Mouse (Mus musculus) frontal cortex, adult 2 months (tissue): ENCODE results near the gene Tnnt2. TPM values are rescaled to one million over a fixed set of nuclear protein-coding genes. Genes with fewer than 3 reads are reported as not detected.

Source experiments
- DNase-seq, 2 experiments: peaks; one replicate each; pipeline ENCODE4 v3.0.0; 2022; ENCODE audit warnings: low spot score in 1 of 2; ENCODE audit errors: extremely low spot score in 1 of 2
- polyA plus RNA-seq: library from polyadenylated mRNA; depleted of rRNA; stranded (reverse); fragments of >200 nt; gene quantifications from 2 replicates; pipeline ENCODE4 v1.2.3, GENCODE M21; 2012

Gene Tnnt2
- polyA plus RNA-seq, 1 experiment, result 11.6 TPM

DNA sequence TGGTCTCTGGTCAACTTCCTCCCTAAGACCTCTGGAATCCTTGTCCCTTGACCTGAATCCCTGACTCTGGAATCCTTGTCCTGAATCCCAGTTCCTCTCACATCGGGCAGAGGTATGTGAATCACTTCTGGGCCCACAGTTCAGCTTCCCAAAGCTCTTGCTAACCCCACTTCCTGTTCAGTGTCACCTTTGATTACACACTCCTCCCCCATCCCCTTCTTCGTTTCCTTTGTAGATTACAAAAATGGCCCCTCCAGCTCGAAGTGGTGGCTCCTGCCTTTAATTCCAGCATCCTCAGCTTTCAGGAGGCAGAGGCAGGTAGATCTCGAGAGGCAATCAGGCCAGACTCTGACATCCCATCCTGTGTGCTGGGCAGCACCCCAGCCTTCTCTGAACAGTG, 18.6 kb upstream of the Tnnt2 start:
- DNase-seq, result no peak

DNA sequence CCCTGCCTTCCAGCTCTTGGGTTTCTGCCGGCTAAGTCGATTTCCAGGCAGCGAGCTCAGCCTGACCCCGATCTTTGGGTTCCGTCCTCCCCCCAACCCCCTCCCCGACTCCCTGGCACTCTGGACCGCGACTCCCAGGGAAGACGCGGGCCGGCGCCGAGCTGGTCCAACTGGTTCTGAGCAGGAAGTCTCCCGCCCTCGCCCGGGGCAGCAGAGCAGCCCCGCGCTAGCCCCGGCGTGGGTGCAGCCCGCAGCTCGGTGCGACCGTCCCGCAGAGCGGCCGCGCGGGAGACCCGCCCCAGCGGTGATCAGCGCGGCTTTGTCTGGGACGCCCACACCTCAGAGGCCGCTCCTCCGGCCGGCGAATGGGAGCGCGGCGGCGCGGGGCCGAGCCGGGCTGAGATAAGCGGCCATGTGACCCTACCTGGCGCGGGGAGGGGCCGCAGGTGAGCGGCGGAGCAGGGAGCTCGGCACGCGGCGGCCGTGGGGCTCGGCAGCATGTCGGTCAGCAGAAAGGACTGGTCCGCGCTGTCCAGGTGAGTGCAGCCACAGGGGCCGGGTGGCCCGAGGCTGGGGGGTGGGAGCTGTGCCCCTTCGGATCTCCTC, 17.6 kb upstream of the Tnnt2 start, which contains the start of gene Lad1:
Gene Lad1, plus strand, starts transcription at position 118 of the 606 bp plus-strand sequence.
- no peak for DNase-seq

GRCm38 (mm10) chr1:135820071-135820470, 16.1 kb upstream of the Tnnt2 start:
- DNase-seq, result no peak

- no peak for DNase-seq
Measured at GRCm38 (mm10) chr1:135820736-135821364, 15.3 kb upstream of the Tnnt2 start.

DNA sequence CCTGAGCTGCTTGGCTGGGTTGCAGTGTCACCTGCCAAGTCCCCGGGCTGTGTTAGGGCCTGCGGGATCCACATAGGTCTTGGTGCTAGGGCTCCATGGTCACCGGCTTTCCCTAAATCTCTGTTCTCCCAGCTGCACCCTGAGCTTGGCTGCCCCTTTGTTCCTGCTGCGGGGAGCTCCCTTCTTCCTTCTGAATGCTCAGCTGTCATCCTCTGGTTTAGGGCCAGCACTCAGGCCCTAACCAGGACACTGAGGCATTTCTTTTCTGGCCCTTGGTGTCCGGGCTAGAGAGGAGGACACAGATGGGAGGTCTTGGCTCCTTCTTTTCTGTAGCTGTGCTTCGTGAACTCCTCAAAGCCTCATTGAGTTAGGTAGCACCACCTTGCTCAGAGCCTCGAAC, 14.4 kb upstream of the Tnnt2 start:
- DNase-seq, result no peak

- DNase-seq, result peak in 1 of 2 experiments; percentile 69
Measured at GRCm38 (mm10) chr1:135828918-135829317, 7.2 kb upstream of the Tnnt2 start.

- DNase-seq, result no peak
Measured at GRCm38 (mm10) chr1:135834206-135834859, 1.8 kb upstream of the Tnnt2 start.

DNA sequence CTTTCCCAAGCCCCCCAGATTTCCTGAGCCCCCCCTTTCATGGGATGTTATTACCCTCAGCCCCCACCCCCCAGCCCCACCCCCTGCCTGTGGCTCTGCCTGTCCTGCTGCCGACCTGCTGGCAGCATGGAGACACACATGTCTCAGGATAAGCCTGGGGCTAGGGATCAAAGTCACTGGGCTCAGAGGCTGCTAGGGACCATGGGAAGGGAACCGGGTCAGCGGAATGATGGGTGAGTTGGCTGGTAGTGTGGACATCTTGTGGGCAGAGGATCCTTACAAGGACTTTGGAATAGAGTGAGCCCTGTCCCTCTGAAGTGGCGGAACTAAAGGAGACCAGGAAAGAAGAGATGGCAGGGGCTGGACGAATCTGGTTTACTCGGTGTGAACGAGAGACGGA, 1.2 kb upstream of the Tnnt2 start:
- DNase-seq, result no peak

- no peak for DNase-seq
Measured at GRCm38 (mm10) chr1:135838626-135839025, 2.5 kb downstream of the Tnnt2 start.

DNA sequence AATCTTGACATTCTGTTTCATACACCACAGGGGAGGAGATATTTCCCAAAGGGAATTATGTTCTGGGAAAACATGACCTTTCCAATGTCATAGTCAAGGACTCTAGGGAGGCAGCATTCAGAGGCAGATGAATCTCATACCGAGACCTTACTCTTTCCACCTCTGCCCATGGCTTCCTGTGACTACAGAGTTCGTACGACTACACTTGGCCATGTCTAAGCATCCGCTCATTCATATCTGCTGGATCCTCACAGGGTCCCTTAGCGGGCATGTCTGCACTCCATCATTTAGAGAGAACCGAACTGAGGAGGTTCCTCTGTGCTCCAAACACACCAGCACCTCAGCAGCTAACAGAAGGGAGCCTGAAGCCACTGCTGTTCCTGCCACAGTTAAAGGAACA, 2.9 kb downstream of the Tnnt2 start:
- no peak for DNase-seq

- DNase-seq, result peak in 1 of 2 experiments; percentile 40
Measured at GRCm38 (mm10) chr1:135840675-135841395, 4.7 kb downstream of the Tnnt2 start.

- DNase-seq, result no peak
Measured at GRCm38 (mm10) chr1:135843519-135844262, 7.5 kb downstream of the Tnnt2 start.

DNA sequence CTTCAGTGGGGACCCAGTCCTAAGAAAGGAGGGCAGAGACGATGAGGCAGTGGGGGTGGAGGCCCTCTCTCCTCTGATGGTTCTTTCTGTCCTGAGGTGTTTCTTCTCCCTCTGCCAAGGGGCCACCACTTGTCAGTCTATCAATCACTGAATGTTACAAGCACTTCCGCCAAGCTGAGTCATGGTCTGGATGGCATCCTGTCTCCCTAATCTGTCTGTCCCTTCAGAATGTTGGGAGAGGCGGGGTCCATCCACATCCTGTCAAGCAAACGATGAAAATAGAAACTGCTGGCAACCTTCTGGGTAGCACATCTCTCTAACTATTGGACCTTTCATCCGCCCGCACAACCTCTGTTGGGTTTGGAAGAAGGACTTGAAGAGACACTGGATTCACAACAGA, 8.3 kb downstream of the Tnnt2 start:
- DNase-seq, result no peak

GRCm38 (mm10) chr1:135846632-135847031, 10.5 kb downstream of the Tnnt2 start:
- no peak for DNase-seq

- peak in 1 of 2 experiments; percentile 48 for DNase-seq
Measured at GRCm38 (mm10) chr1:135847139-135847562, 11.0 kb downstream of the Tnnt2 start.

- no peak for DNase-seq
Measured at GRCm38 (mm10) chr1:135847611-135848351, 11.6 kb downstream of the Tnnt2 start.

DNA sequence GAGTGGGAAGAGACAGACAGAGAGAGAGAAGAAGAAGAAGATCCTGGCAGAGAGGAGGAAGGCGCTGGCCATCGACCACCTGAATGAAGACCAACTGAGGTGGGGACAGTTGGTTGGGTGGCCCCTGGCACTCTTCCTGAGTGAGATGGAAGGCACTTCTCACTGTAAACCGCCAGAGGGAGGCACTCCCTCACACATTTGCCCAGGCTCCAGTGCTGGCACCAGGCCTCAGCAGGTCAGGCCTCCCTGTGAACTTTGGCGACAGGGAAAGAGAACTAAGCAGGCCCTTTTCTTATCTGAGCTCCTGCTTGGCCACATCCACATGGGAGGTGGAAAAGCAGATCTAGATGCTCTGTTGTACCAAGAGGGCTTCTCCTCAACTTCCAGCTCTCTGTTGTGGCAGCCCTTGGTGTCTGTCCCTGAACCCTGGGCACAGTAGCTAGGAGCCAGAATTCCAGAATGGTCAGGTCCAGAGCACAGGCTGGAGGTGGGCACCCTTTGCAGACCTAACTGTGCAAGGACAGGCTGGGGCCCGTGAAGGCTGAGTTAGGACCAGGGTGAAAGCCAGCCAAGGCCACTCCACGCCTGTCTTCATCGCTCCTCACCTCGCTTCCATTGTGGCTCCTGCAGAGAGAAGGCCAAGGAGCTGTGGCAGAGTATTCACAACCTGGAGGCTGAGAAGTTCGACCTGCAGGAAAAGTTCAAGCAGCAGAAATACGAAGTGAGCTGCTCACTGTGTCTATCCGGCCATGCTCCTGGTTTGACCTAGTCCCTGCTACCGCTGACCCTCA, 14.8 kb downstream of the Tnnt2 start:
- peak in 1 of 2 experiments; percentile 38 for DNase-seq

- DNase-seq, result peak in 1 of 2 experiments; percentile 32
Measured at GRCm38 (mm10) chr1:135852044-135852756, 16.0 kb downstream of the Tnnt2 start.
